Mouse (Mus musculus) cerebellum, postnatal 4 days (tissue): ENCODE results near the gene Gm12800.
"Not testable (repeated sequence)": the region's sequence is repeated elsewhere in the genome, so short reads cannot be mapped to it uniquely, and the experiment has no call there.

Source experiments
- DNase-seq, 2 experiments: peaks; one replicate each; pipeline ENCODE4 v3.0.0; 2022; ENCODE audit warnings: low spot score in 2 of 2, mixed read lengths in 1 of 2

Gene Gm12800

DNA sequence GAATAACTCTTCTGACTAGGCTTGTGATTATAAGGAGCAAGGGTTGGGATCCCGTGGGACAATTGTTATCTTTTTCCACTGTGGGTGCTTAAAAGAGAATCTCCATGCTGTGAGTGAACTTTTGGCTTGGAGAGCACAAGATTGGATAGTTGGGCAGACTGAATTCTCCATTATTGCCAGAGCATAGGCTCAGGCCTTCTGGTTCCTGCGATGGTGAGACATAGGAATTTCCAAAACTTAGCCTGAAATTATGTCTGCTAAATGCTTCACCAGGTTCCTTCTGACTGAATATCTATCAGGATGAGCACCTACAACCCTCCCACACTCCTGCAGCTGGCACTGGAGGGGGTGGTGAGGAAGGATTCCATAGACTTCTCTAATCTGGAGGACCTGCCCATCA is at the start of gene Gm12800:
Gm12800 (plus strand) TSS at position 301 of the 400 bp plus-strand sequence.
- DNase-seq: not testable (repeated sequence)

DNA sequence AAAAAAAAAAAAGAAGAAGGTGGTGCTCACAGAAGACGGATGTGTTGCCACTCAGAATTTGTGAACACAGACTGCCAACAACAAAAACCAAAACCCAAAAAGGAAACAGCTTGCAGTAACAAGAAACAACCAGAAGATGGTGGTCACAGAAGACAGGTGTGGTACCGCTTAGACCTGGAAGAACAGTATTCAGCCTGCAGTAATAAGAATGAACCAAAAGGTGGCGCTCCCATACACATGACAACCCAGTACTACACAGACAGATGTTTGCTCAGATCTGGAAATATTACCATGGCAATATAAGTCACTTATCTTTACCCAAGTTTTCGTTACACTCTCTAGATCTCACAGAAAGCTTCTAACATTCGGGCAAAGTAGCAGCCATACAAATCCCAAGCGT is 48.0 kb upstream of the Gm12800 start:
- peak in 1 of 2 experiments; percentile 2 for DNase-seq

DNA sequence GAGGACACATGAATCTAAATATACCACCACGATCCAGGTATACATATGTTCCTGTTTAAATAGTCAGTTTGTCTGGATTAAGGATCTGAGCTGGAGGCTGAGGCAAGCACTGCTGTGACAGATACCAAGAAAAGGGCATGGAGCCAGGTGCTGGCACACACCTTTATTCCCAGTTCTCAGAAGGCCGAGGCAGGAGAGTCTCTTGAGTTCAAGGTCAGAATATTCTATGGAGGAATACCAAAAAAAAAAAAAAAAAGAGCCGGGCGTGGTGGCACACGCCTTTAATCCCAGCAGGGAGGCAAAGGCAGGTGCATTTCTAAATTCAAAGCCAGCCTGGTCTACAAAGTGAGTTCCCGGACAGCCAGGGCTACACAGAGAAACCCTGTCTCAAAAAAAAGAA is 46.6 kb upstream of the Gm12800 start:
- DNase-seq: no peak

DNA sequence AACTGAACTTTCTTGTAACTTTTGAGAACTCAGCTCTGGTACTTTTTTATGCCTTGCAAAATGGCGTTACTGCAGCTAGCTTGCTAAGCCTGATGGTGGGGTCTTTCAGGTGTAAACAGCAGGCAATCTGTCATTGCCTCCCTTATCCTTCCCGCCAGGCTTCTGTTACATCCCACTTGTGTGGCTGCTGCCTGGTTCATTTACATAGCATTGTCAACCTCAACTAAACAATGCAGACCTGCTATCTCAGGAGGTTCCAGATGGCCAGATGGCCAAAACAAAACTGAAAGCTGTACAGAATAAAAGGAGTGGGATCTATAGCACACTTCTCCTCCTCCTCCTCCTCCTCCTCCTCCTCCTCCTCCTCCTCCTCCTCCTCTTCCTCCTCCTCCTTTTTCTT is 36.9 kb upstream of the Gm12800 start:
- DNase-seq: not testable (repeated sequence)

DNA sequence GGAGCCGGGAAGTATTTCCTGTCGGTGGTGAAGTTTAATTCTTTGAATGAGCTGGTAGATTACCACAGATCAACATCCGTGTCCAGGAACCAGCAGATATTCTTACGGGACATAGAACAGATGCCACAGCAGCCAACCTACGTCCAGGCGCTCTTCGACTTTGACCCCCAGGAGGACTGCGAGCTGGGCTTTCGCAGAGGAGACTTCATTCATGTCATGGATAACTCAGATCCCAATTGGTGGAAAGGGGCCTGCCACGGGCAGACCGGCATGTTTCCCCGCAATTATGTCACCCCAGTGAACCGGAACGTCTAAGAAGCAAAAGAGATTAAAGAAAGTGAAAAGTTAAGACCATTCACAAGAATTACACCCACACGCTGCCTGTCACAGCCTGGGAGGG is 33.2 kb upstream of the Gm12800 start:
- not testable (repeated sequence) for DNase-seq

DNA sequence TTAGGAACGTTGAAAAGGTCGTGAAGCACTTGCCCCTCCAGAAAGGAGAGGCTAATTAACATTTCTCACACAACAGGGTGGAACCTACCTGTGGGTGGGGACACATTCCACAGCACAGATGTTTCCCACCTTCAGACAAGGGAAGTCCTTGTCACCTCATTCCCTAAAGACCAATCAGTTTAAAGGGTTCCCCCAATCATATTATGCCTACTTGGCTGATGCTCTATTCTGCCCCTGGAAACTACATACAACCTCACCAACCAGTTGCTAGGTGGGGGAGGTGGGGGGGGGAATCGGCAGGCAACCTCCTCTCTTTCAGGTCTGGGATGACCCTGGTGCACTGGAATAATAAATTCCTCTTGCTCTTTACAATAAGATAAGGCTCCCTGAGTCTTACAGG is 25.3 kb upstream of the Gm12800 start:
- DNase-seq: no peak

DNA sequence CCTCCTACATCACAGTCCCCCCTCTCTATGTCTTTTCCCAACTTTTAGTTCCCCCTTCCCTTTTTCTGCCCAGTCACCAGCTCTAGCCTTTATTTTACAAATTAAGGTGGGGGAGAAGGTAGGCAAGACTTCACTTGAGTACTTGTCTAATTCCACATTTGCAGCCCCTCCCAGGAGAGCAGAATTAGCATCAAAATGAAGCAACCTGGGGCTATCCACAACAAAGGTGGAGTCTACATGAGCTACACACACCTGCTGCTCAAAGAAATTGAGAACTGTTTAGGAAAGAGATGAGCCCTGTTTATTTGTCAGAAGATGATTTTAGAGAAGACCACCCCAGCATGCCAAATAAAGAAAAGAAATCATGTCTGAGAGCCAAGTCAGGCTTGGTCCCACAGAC is 19.5 kb upstream of the Gm12800 start:
- DNase-seq: no peak

DNA sequence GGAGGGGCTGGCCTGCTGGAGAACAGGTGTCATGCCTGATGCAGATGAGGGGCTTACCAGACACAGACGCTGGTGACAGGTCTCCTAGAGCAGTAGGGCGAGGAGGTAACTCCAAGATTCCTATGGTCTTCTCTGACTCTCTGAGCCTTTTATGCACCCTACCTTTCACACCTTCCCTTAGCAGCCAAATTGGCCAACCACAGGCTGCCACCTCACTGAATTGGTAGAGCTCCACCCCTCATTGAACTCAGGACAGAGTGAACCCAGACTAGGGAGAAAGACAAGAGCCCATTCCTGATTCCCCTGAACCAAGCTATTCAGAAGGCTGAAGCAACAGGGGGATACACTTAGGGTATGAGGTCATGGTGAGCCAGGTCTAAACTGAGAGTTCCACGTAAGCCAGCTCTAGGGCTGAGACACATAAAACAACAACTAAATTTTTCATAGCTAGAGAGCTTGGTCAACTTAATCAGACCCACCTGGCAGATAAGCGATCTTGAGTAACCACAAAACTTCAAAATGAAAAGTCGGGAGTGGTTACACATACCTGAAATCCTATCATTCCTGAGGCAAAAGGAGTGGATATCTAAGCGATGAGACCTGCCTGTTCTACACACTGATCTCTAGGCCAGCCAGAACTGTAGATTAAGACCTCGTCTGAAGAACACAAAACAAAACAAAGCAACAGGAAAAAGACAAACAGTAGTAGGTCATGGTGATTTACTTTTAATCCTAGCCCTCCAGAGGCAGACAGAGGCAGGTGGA is 15.1 kb upstream of the Gm12800 start, which contains the start of gene C130073F10Rik:
C130073F10Rik (minus strand) TSS at position 134 of the 765 bp plus-strand sequence.
- DNase-seq: no peak

DNA sequence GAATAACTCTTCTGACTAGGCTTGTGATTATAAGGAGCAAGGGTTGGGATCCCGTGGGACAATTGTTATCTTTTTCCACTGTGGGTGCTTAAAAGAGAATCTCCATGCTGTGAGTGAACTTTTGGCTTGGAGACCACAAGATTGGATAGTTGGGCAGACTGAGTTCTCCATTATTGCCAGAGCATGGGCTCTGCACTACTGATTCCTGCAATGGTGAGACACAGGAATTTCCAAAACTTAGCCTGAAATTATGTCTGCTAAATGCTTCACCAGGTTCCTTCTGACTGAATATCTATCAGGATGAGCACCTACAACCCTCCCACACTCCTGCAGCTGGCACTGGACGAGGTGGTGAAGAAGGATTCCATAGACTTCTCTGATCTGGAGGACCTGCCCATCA is 31.2 kb downstream of the Gm12800 start, which contains the start of gene Gm12794:
Gm12794 (plus strand) TSS at position 301 of the 400 bp plus-strand sequence.
- DNase-seq: not testable (repeated sequence)
